Mouse (Mus musculus): ENCODE results near the gene Rnf144a. TPM values are rescaled to one million over a fixed set of nuclear protein-coding genes. Genes with fewer than 3 reads are reported as not detected.

Gene Rnf144a
- 11.1 TPM for polyA plus RNA-seq (2014; fragmentation: Illumina TruSeq; extraction: RNeasy Lipid Tissue Mini Kit (QIAGEN cat#74804); ENCODE audit: low read depth, low replicate concordance)

GRCm38 (mm10) chr12:26415104-26415771, at the start of gene Rnf144a:
TSS of gene Rnf144a (minus strand) at chr12:26415254.

DNA sequence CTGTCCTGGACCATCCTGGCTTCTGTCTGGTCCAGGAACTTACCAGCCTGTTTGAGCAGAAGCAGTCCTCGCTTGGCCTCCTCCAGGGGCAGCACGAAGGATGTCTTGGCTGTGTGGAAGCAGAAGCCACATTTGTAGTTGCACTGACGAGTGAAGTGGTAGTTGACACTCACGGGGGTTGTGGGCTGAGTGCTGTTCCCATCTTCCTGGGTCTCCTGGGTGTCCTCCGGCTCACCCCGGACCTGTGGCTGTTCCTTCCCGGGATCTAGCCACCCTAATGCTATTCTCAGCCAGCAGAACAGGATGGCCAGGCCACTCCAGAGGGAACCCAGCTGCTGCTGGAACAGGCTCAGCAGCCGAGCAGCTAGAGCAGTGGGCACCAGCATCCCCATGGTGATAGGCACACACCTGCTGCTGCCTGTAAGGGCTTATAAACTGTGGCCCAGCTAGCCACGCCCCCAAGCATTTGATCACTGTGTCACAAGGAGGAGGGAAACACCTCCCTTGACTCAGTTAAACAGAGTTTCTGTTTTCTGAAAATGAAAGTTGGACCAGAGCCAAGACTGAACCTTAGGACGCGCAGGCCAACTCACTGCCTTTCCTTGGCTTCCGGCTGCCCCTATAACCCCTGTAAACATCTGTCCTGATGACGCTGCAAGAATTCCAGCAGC, 41.1 kb upstream of the Rnf144a start, which contains the start of gene Rsad2:
TSS of gene Rsad2 (minus strand) at position 425 of the 671 bp plus-strand sequence.

Other genes starting within 250 kb of the Rnf144a start
- gene Rsad2, start 41.2 kb upstream of the Rnf144a start, polyA plus RNA-seq (2014; fragmentation: Illumina TruSeq; extraction: RNeasy Lipid Tissue Mini Kit (QIAGEN cat#74804); ENCODE audit: low read depth, low replicate concordance) = 5.7 TPM
- 4.3 TPM for gene Cmpk2, start 54.0 kb upstream of the Rnf144a start, polyA plus RNA-seq (2014; fragmentation: Illumina TruSeq; extraction: RNeasy Lipid Tissue Mini Kit (QIAGEN cat#74804); ENCODE audit: low read depth, low replicate concordance)

All from adipose tissue, adult 10 weeks (tissue).